Mouse (Mus musculus) frontal cortex, postnatal 25 days (tissue): ENCODE measurements around the gene Fgf18.

Experiments used
- DNase-seq, 2 experiments: peaks; one replicate each; pipeline ENCODE4 v3.0.0; 2022; ENCODE audit warnings: low spot score in 2 of 2

Fgf18 gene

DNA sequence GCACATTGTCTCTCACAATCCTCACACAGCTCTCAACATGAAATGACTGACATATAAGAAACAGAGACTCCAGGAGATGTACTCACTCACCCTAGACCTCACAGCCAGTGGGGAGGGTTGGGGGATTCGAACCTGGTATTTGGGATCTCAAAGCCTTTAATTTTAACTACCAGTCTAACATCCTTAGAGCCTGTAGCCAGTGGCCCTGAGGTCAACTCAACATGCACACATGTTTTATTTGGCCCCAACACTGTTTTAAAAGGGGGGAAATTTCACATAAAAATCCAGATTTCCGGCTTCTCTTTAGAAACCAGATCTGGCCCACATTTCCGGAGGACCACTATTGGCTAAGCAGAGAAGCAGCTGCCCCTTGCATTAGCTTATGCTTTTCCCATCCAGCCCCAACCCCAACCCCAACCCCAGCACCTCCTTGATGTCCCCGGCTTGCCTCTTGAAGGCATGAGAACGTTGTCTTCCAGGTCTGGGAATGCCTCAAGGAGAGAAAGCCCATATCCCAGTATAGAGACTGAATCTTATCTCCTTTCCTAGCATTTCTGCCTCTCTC is 75.8 kb downstream of the Fgf18 start:
- no peak for DNase-seq

DNA sequence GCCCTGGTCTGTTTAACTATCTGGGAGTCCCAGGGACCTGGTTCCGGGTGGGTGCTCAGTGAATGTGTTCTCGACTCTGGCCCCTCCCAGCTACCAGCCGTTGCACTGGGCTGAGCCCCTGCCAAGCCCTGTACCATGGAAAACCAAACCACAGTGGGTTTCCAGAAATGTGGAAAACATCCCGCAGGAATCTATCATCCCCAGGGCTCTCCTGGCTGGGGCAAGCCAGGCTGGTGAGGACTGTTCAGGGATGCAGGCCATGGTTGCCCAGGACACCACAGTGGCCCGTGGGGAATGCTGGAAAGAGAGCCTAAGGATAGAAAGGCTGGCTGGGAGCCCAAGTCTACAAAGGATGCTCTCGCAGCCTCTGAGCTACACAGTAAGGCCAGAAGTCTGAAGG is 76.7 kb downstream of the Fgf18 start:
- no peak for DNase-seq
